Mouse (Mus musculus) kidney, postnatal 0 days (tissue): ENCODE results near the gene Sdf2. TPM values are rescaled to one million over a fixed set of nuclear protein-coding genes. Genes with fewer than 3 reads are reported as not detected.
A peak's percentile ranks its signal among the peaks of the same experiment; 100 is the strongest.

ENCODE experiments used
- ATAC-seq: fragments of 200-750 bp; cut with Nextera tagmentation; replicated peaks from 2 replicates; pipeline ENCODE4 v1.8.0; 2017; ENCODE audit warnings: low read depth, moderate number of reproducible peaks, moderate TSS enrichment, moderate library complexity; ENCODE audit not compliant: low FRiP score
- DNase-seq: peaks from one replicate; pipeline ENCODE4 v3.0.0-alpha.2; 2016; ENCODE audit warnings: low spot score
- H3K27ac ChIP-seq: fragments of 300-500 bp; sonication (generic); 2 replicates; pipeline ENCODE4 v1.5.1; 2014; ENCODE audit warnings: mild to moderate bottlenecking
- H3K27me3 ChIP-seq: fragments of 300-500 bp; sonication (generic); 2 replicates; pipeline ENCODE4 v1.6.1; 2014; ENCODE audit warnings: low read length, mixed read lengths; ENCODE audit not compliant: insufficient read depth
- H3K36me3 ChIP-seq: fragments of 300-500 bp; sonication (generic); 2 replicates; pipeline ENCODE4 v1.6.1; 2014; ENCODE audit warnings: low read length, mixed read lengths; ENCODE audit not compliant: insufficient read depth
- H3K4me1 ChIP-seq: fragments of 300-500 bp; sonication (generic); replicated peaks from 2 replicates; pipeline ENCODE4 v1.6.1; 2014; ENCODE audit warnings: antibody characterized with exemption, low read length, mixed read lengths; ENCODE audit not compliant: insufficient read depth
- H3K4me2 ChIP-seq: fragments of 300-500 bp; sonication (generic); 2 replicates; pipeline ENCODE4 v1.6.1; 2014; ENCODE audit warnings: mild to moderate bottlenecking, low read length, moderate library complexity, mixed read lengths
- H3K4me3 ChIP-seq: fragments of 300-500 bp; sonication (generic); replicated peaks from 2 replicates; pipeline ENCODE4 v1.5.1; 2014; ENCODE audit warnings: low read depth, low read length
- H3K9ac ChIP-seq: fragments of 300-500 bp; sonication (generic); 2 replicates; pipeline ENCODE4 v1.6.1; 2014; ENCODE audit warnings: low read depth, low read length
- H3K9me3 ChIP-seq: fragments of 300-500 bp; sonication (generic); replicated peaks from 2 replicates; pipeline ENCODE4 v1.6.1; 2016; ENCODE audit warnings: low read length, inconsistent platforms, mixed read lengths
- CTCF ChIP-seq: IDR thresholded peaks from 2 replicates; pipeline ENCODE4 v1.5.1; 2016; ENCODE audit warnings: antibody characterized with exemption, low read depth, mild to moderate bottlenecking, moderate library complexity
- WGBS: fragments of 180-500 bp; shearing (Covaris S2); extraction: QIAGEN DNeasy Blood & Tissue Kit; methylation state at CpG from one replicate; pipeline ENCODE4 v1.1.7; 2014; 5-methylcytosine and 5-hydroxymethylcytosine counted together
- polyA plus RNA-seq: library from polyadenylated mRNA; unstranded; fragments of >200 nt; fragmentation: Nextera tagmentation; extraction: Ambion mirVana; gene quantifications from 2 replicates; pipeline ENCODE4 v1.2.1, GENCODE M21; 2015

The Sdf2 gene
- polyA plus RNA-seq, 1 experiment from 2014 or later: 106 TPM

GRCm38 (mm10) chr11:78301357-78302084 lies 56.0 kb downstream of the Sdf2 start, which contains the start of gene Spag5:
Spag5 (plus strand) TSS chr11:78301529.
- no peak for TF ChIP-seq CTCF
- DNase-seq: peak; percentile 96
- under 1% methylated on average over 49 of the region's 49 CpGs for WGBS
- peaks cover under 1% of the 10 kb centered on the region; the same call in 1 of the 2 replicates for H3K36me3 ChIP-seq
- peak; percentile 97 for ATAC-seq
- no peaks in the 10 kb centered on the region for H3K9me3 ChIP-seq
- H3K9ac ChIP-seq: peak within 1 kb of the TSS; percentile 73
- no peaks in the 10 kb centered on the region for H3K27me3 ChIP-seq
- H3K4me1 ChIP-seq: no peaks in the 10 kb centered on the region
- peak within 1 kb of the TSS; percentile 75 for H3K4me3 ChIP-seq
- peak within 1 kb of the TSS; percentile 90 for H3K4me2 ChIP-seq
- H3K27ac ChIP-seq: peak within 1 kb of the TSS; percentile 54; the same call in 1 of the 2 replicates

Other genes with a start within 250 kb of the Sdf2 start
- gene Dhrs13, start 213.5 kb upstream of the Sdf2 start, polyA plus RNA-seq: 13.6 and 15.2 TPM in 2 replicates
- 38.5 and 42.4 TPM in 2 replicates for gene Flot2, start 207.8 kb upstream of the Sdf2 start, polyA plus RNA-seq
- 25.0 and 26.9 TPM in 2 replicates for gene Eral1, start 165.4 kb upstream of the Sdf2 start, polyA plus RNA-seq
- 13.3 and 13.8 TPM in 2 replicates for gene Fam222b, start 151.1 kb upstream of the Sdf2 start, polyA plus RNA-seq
- 79.2 and 79.6 TPM in 2 replicates for gene Traf4, start 80.2 kb upstream of the Sdf2 start, polyA plus RNA-seq
- gene Nek8, start 69.1 kb upstream of the Sdf2 start, polyA plus RNA-seq: 18.2 and 19.9 TPM in 2 replicates
- gene Tlcd1, start 69.0 kb upstream of the Sdf2 start, polyA plus RNA-seq: 43.4 and 46.6 TPM in 2 replicates
- 1,409 and 1,636 TPM in 2 replicates for gene Rpl23a, start 62.2 kb upstream of the Sdf2 start, polyA plus RNA-seq
- gene Rab34, start 57.3 kb upstream of the Sdf2 start, polyA plus RNA-seq: 129 and 131 TPM in 2 replicates
- gene Proca1, start 52.4 kb upstream of the Sdf2 start, polyA plus RNA-seq: 3.1 and 3.2 TPM in 2 replicates
- gene Supt6, start 241 bp downstream of the Sdf2 start, polyA plus RNA-seq: 14.4 and 16.8 TPM in 2 replicates
- gene 2610507B11Rik, start 16.0 kb downstream of the Sdf2 start, polyA plus RNA-seq: 96.3 and 98.2 TPM in 2 replicates
- gene BC030499, start 45.1 kb downstream of the Sdf2 start, polyA plus RNA-seq: 0.17 TPM in 1 of 2 replicates, not detected in the other
- gene Spag5, start 55.8 kb downstream of the Sdf2 start, polyA plus RNA-seq: 12.4 and 14.8 TPM in 2 replicates
- 12.5 and 13.0 TPM in 2 replicates for gene Aldoc, start 77.2 kb downstream of the Sdf2 start, polyA plus RNA-seq
- 67.5 and 74.9 TPM in 2 replicates for gene Pigs, start 82.7 kb downstream of the Sdf2 start, polyA plus RNA-seq
- 30.4 TPM in 2 replicates for gene Unc119, start 97.7 kb downstream of the Sdf2 start, polyA plus RNA-seq
- gene Foxn1, start 140.8 kb downstream of the Sdf2 start, polyA plus RNA-seq: not detected in 2 replicates
- gene Slc13a2, start 176.5 kb downstream of the Sdf2 start, polyA plus RNA-seq: 6.5 and 6.6 TPM in 2 replicates
- 21.7 and 23.4 TPM in 2 replicates for gene Slc46a1, start 220.0 kb downstream of the Sdf2 start, polyA plus RNA-seq